Mouse (Mus musculus) left cerebral cortex, adult 18-20 months (tissue): ENCODE results near the gene Gm10591. TPM values are rescaled to one million over a fixed set of nuclear protein-coding genes. Genes with fewer than 3 reads are reported as not detected.
"Not testable (repeated sequence)": the region's sequence is repeated elsewhere in the genome, so short reads cannot be mapped to it uniquely, and the experiment has no call there.

Experiments used
- DNase-seq, 2 experiments: peaks; one replicate each; pipeline ENCODE4 v3.0.0; 2021 to 2022; ENCODE audit warnings: low spot score in 2 of 2, mixed read lengths in 1 of 2
- long read RNA-seq, 2 experiments: library from polyadenylated mRNA; stranded (forward); transcript quantifications; one replicate each; pipeline ENCODE4 v2.0.0; 2021
- total RNA-seq, 2 experiments: library from RNA; stranded (reverse); gene quantifications; 2 replicates each; pipeline ENCODE4 v1.2.3; 2021

The Gm10591 gene
- total RNA-seq = not detected
- long read RNA-seq, experiment 1 = 0 reads
- long read RNA-seq, experiment 2 = 0 reads

DNA sequence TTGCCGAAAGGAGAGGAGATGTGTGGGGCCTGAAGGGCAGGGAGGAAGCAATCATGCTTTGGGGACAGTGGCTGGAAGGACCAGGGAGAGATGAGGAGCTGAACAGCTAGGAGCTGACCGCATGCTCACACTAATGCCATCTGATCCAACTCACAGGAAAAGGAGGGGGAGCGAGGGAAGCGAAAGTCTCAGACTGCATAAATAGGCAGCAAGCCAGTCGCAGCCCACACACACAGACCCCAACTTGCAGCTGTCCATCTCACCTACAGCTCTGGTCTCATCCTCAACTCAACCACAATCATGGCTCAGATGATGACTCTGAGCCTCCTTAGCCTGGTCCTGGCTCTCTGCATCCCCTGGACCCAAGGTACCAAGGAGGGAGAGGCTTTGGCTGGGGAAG is at the start of gene Gm10591:
TSS of gene Gm10591 (plus strand) at position 301 of the 400 bp plus-strand sequence.
- DNase-seq = not testable (repeated sequence)

DNA sequence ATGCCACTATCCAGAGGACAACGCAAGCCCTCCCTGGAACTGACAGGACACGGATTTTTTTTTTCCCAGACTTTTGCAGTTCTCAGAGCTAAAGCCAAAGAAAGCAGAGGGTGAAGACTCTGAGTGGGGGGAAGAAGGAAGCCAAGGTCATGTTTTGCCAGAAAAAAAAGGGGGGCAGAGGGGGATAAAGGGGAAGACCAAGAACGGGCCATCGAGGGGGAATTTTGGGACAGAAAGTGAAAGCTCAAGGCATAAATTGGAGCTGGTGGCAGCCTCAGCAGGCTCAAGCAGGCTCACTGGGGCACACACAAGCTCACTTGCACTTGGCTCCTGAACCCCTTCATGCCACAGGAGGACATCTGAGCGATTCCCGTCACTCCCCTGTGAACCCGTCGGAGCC is 17.4 kb downstream of the Gm10591 start, which contains the start of gene Gm2564:
TSS of gene Gm2564 (plus strand) at position 301 of the 400 bp plus-strand sequence.
- not testable (repeated sequence) for DNase-seq

DNA sequence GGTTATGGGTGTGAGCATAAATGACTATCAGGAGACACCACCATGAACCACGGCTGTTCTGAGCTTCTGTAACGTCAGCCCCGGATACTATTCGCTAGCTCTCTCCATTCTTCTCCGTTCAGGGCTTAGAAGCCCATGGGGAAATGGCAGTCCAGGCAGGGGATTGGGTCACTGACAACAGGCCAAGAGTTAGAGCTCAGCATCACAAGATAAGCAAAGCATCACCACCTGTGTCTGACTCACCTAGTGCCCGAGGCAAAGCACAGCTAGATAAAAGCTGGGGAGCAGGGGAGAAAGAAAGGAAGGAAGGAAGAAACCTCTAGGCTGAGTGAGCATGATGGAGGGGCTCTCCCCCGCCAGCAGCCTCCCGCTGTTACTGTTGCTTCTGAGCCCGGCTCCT is 43.0 kb downstream of the Gm10591 start, which contains the start of gene Ccl27b:
TSS of gene Ccl27b (plus strand) at position 301 of the 400 bp plus-strand sequence.
- DNase-seq = not testable (repeated sequence)

DNA sequence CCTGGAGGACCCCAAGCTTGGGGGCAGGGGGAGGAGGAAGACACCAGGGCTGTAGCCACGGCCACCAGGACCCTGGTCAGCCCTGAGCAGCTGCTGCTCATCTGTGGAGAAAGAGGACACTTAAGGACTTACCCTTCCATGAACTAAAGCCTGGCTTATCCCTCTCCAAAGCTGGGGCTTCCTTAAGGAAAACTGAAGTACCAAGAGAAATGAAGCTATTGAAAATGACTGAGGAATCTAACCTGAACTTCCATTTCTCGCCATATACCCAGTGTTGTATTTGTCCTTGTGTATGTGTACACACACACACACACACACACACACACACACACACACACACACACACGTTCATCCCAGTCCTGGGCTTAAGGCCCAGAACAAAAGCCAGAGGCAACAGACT is 49.8 kb downstream of the Gm10591 start, which contains the start of gene Il11ra2:
TSS of gene Il11ra2 (minus strand) at position 101 of the 400 bp plus-strand sequence.
- not testable (repeated sequence) for DNase-seq

Other genes starting within 250 kb of the Gm10591 start
- gene Gm21586, start 172.8 kb upstream of the Gm10591 start, total RNA-seq = not detected
- 1 to 10 TPM; 5.2 to 5.6 TPM for gene Gm2163, start 145.4 kb upstream of the Gm10591 start, total RNA-seq
- gene Fam205a2, start 84.0 kb upstream of the Gm10591 start, total RNA-seq = not detected
- 10 to 100 TPM; 13.1 to 14.1 TPM for gene Gm2564, start 17.5 kb downstream of the Gm10591 start, total RNA-seq
- gene Ccl27b, start 43.1 kb downstream of the Gm10591 start, total RNA-seq = 1 to 10 TPM; 4.6 to 9.6 TPM
- gene Il11ra2, start 49.7 kb downstream of the Gm10591 start, total RNA-seq = not detected
- gene 4930578G10Rik, start 123.3 kb downstream of the Gm10591 start, total RNA-seq = 1 to 10 TPM; 1.3 to 2.4 TPM
- gene Ccl19, start 144.4 kb downstream of the Gm10591 start, total RNA-seq = 1 to 10 TPM; 1.1 to 1.6 TPM
- gene Ccl21a, start 161.8 kb downstream of the Gm10591 start, total RNA-seq = not detected
- gene Fam205a1, start 241.7 kb downstream of the Gm10591 start, total RNA-seq = under 1 TPM; 0.12 to 0.19 TPM
- 1 to 10 TPM; 1.9 to 2.2 TPM for gene Gm12394, start 244.6 kb downstream of the Gm10591 start, total RNA-seq